Mouse (Mus musculus) lung, adult 2 months (tissue): ENCODE measurements around the gene Htatip2. TPM values are rescaled to one million over a fixed set of nuclear protein-coding genes. Genes with fewer than 3 reads are reported as not detected.

Experiments
- DNase-seq: peaks from one replicate; pipeline ENCODE4 v3.0.0; 2022
- H3K4me1 ChIP-seq: fragments of 200-500 bp; 2 replicates; pipeline ENCODE4 v1.6.1; 2011; ENCODE audit warnings: low read length; ENCODE audit not compliant: control insufficient read depth, insufficient read depth
- H3K4me3 ChIP-seq: fragments of 200-500 bp; replicated peaks from 2 replicates; pipeline ENCODE3; 2011; ENCODE audit warnings: low read depth, mild to moderate bottlenecking, control low read depth, low read length; ENCODE audit errors: extremely low read depth
- CTCF ChIP-seq: fragments of 200-500 bp; IDR thresholded peaks from 2 replicates; pipeline ENCODE4 v1.5.1; 2011; ENCODE audit warnings: mild to moderate bottlenecking, low read length, control low read depth; ENCODE audit not compliant: insufficient read depth
- POLR2A ChIP-seq: fragments of 200-500 bp; IDR thresholded peaks from 2 replicates; pipeline ENCODE4 v1.6.1; 2011; ENCODE audit warnings: low read depth, mild to moderate bottlenecking, control low read depth, low read length, borderline replicate concordance; ENCODE audit errors: extremely low read depth
- WGBS: fragments of 180-500 bp; shearing (Covaris S2); methylation state at CpG from one replicate; pipeline ENCODE4 v1.1.7; 2018; 5-methylcytosine and 5-hydroxymethylcytosine counted together
- polyA plus RNA-seq: library from polyadenylated mRNA; depleted of rRNA; stranded (reverse); fragments of >200 nt; gene quantifications from 2 replicates; pipeline ENCODE4 v1.2.3, GENCODE M21; 2012; rRNA removed

Htatip2 gene
- polyA plus RNA-seq, 1 experiment = 11.7 TPM

GRCm38 (mm10) chr7:49807846-49808622 is 49.1 kb downstream of the Htatip2 start:
- H3K4me1 ChIP-seq = no peaks in the 10 kb centered on the region
- DNase-seq = no peak
- WGBS = 93% methylated on average over 17 of the region's 17 CpGs
- no peak for TF ChIP-seq POLR2A
- TF ChIP-seq CTCF = no peak
- no peak overlapping the region for H3K4me3 ChIP-seq

DNA sequence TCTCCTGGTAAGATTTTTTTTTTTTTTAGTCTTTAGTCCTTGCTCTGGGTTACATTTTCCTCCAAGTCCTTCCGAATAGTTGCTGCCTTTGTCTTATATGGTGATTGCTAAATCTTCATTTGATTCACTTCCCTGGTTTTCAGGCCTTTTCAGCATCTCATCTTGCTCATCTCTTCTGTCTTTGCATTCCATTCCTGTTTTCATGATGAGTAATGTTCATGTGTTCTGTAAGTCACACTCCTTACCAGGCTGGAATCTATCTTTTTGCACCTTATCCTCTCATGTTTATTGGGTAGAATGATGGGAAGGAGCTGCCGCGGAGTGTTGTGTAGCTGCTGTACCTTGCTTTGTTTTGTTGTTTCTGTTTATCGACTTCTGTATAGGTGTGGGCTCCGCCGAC is 50.2 kb downstream of the Htatip2 start:
- no peak for DNase-seq
- H3K4me1 ChIP-seq = no peaks in the 10 kb centered on the region
- TF ChIP-seq POLR2A (no peak), CTCF (no peak)
- H3K4me3 ChIP-seq = no peak overlapping the region
- WGBS = 85% methylated on average over 6 of the region's 6 CpGs

GRCm38 (mm10) chr7:49809562-49809961 is 50.6 kb downstream of the Htatip2 start:
- H3K4me1 ChIP-seq = no peaks in the 10 kb centered on the region
- DNase-seq = no peak
- 67% methylated on average over 3 of the region's 3 CpGs for whole genome bisulfite sequencing
- no peak for TF ChIP-seq CTCF
- TF ChIP-seq POLR2A = no peak
- H3K4me3 ChIP-seq = no peak overlapping the region

DNA sequence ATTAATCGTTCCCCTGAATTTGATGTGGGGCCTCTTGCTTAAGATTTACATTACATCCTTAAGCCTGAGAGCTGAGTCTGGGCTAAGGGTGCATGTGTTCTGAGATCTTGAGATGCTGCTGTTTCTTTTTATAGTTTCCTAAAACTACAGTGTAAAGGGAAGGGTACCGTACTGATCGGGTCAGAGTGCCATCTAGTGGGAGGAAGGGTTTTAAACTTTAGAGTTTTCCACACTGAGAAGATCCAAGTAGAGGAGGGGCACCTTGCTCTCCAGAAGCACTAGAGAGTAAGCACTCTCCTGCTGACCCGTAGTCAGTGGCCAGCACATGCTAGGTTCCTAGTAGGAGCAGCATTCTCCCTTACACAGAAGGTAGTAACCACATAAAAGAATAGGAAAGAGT is 52.4 kb downstream of the Htatip2 start:
- no peak for DNase-seq
- H3K4me1 ChIP-seq = no peaks in the 10 kb centered on the region
- TF ChIP-seq CTCF = no peak
- no peak for TF ChIP-seq POLR2A
- H3K4me3 ChIP-seq = no peak overlapping the region
- WGBS = 58% methylated on average over 4 of the region's 4 CpGs

DNA sequence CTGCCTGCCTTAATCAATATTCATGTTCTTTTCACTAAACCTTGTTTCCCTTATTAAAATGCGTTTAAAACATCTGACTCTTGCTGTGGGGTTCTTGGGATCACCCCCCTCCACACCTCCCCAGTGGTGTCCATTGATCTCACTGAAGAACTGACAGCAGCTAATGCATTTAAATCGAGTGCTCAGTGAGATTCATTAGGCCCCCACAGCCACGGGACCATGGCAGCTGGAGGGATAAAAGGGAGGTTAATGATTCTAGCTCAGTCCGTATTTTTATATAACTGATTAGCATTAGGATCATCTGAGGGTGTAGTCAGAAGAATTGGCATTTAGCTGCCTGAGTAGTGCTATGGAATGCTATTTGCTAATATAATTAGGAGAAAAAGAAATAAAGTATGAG is 60.5 kb downstream of the Htatip2 start:
- 71% methylated on average over 4 of the region's 4 CpGs for WGBS
- no peak for DNase-seq
- H3K4me1 ChIP-seq = no peaks in the 10 kb centered on the region
- no peak overlapping the region for H3K4me3 ChIP-seq
- TF ChIP-seq CTCF (no peak), POLR2A (no peak)

DNA sequence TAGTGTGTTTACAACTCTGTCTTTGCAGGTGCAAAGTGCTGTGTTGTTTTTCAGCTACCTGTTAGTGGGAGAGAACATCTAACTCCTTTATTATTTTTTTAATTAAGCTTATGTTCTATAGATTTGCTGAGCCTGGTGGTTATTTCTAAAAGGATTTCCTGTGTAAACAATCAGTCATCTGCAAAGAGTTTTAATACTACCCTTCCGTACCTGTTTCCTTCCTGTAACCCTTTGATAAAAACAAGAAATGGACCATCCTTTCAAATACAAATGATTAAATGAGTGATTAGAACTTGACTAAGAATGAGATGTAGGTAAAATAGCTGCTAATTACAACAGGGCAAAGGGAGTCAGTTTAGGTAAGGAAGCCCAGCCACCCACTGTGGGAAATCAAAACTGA is 62.5 kb downstream of the Htatip2 start:
- 60% methylated on average over 1 of the region's 1 CpGs for WGBS
- TF ChIP-seq CTCF = no peak
- TF ChIP-seq POLR2A = no peak
- Histone ChIP-seq H3K4me3 (no peak overlapping the region), H3K4me1 (no peaks in the 10 kb centered on the region)
- no peak for DNase-seq

DNA sequence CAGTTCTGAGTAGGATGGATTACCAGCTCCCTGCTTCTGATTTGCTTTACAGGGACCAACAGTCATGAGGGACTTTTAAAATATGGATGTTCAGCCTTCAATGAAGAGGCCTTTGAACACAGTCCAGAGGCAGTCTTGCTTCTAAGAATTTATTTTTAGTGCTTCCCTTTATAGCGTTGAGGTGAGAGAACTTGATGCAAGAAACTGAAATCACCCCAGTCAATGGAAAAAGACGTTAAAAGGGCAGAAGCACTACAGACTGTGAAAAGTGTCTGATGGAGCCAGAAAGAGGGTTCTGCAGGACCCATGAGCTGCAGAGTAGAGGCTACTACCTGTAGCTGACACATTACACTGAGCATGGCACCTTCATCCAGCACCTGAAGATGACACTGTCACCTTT is 63.1 kb downstream of the Htatip2 start:
- 63% methylated on average over 2 of the region's 2 CpGs for WGBS
- Histone ChIP-seq H3K4me1 (no peaks in the 10 kb centered on the region), H3K4me3 (no peak overlapping the region)
- no peak for TF ChIP-seq CTCF
- TF ChIP-seq POLR2A = no peak
- no peak for DNase-seq

Other genes starting within 250 kb of the Htatip2 start
- not detected in 2 replicates for gene Dbx1, start 122.3 kb upstream of the Htatip2 start, polyA plus RNA-seq
- 13.1 and 23.7 TPM in 2 replicates for gene Prmt3, start 19.2 kb downstream of the Htatip2 start, polyA plus RNA-seq
- gene Slc6a5, start 151.0 kb downstream of the Htatip2 start, polyA plus RNA-seq = not detected in 2 replicates
- 0.20 and 0.28 TPM in 2 replicates for gene Nell1, start 215.7 kb downstream of the Htatip2 start, polyA plus RNA-seq